Mouse (Mus musculus) cerebellum, adult 8-10 months (tissue): Measurements from ENCODE around the gene Mgat4a.

Source experiments
- DNase-seq: peaks from one replicate; pipeline ENCODE4 v3.0.0; 2022

Mgat4a gene

DNA sequence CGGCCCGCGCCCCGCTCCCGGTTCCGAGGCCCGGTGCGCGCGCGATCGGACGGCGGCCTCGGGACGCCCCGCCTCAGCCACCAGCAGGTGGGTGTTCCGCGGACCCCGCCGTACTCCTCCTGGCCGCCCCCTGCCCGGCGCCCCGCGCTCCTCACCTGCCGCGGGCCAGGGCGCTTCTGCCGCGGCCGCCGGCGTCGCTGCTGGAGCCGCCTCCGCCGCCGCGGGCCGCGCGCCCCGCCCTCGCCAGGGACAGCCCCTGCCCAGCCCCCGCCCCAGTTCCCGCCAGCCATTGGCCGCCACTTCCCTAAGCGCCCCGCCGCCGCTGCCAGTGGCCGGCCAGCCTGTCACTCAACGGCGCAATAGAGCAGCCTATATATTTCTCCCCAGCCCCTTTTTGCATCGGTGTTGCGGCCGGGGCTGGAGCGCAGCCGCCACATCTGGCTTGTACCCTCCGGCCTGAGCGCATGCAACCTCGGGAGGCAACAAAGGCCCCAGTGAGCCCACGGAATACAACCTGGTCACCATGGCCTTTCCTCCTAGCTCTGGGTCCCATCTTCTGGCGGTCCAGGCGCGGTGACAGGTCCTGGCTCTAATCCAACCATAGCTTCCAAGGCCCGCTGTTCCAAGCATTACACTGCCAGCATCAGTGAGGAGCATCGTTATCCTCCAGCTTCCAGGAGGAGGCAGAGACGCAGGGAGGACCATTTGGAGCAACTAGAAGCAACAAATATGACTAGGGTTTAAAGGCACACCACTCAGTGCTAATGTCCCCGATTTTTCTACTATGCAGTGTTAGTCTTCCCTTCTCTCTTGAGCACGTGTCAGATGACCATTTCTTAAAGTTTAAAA, at the start of gene Mgat4a:
Mgat4a (minus strand) TSS at position 207 of the 849 bp plus-strand sequence.
- peak; percentile 90 for DNase-seq

DNA sequence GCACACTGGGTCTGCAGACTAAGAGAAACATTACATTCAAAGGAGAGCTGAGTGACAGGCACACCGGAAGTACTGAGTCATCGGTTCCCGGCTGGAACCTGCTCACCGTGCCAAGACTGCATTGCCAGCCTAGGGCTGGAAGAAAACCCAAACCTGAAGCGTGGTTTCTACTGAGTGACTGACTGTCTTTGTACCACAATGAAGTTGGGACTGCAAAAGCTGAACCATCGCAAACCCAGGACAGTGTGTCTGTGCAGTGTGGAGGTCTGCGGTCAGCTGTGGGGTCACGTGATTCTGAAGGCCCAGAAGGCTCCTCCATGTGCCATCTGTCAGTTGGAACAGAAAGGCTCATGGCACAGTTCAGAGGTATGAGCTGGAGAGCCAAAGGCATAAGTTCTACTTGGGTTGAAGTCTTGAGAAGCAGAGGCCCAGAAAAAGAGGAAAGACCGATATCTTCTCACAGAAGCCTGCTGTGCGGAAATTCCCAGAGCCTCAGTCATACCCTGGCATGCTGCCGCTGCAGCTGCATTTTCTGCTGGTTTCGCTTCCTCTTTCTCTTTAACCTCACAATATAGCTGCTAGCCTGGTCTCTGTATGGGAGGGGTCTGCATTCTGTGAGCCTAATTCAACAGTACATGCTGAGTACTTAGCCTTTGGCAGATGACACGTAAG, 45.1 kb upstream of the Mgat4a start:
- peak; percentile 64 for DNase-seq

DNA sequence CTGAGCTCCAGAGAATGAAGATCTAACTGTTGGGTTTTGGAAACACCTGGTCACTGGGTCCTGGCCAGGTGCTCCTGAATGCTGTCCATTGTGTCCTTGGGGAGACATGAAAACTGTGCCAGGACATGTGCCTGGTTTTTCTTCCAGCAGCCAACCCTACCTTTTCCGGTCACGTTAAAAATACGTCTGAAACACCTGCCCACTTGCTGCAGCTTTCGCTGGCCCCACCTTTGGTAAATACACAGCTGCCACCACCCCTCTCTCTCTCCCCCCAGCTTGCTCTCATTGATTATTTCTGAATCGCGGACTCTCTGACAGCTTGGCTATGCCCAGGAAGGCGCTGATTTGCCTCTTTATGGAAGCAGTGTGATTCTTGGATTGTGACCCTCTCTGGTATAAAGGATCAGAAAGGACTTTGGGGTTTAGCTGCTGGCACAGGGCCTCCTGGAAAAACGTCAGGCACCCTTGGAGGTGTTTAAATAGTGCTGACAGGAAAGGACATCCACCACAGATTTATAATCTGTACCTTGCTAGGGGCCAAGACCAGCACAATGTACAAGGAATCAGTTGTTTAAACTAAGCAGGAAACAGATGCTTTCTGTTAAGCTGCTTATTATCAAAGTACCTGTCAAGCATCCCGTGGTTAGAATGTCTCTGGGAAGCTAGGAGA, 43.1 kb upstream of the Mgat4a start:
- peak; percentile 16 for DNase-seq

DNA sequence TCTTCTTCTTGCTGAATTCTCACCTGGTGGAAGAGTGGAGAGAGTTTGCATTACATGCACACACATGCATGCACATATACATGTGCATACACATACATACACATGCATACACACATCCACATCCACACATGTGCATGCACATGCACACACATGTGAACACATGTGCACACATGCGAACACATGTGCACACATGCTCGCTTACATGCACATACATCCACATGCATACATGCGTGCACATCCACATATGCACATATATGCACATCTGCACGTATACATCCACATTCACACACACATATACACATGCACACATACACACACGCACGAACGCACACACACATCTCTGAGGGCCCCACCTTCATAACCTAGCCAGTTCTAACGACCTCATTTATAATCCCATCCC, 42.4 kb upstream of the Mgat4a start:
- no peak for DNase-seq

DNA sequence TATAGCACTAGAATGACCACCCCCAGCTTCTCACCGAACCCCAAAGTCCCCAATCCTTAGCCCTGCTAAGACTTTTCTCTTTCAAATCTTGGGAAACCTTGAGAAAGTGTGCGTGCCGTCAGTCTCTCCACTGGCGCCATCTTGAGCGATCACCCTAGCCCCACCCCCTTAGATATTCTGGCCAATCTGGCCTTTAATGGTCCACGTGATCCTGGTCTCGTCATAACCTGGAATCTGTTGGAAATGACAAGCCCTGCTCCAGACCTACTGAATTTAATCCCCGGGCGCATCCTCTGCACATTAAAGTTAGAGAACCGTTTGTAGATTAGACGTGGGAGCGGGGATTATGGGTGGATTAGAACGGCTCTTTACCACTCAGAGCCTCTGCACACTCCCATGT, 38.9 kb upstream of the Mgat4a start:
- DNase-seq, result no peak

DNA sequence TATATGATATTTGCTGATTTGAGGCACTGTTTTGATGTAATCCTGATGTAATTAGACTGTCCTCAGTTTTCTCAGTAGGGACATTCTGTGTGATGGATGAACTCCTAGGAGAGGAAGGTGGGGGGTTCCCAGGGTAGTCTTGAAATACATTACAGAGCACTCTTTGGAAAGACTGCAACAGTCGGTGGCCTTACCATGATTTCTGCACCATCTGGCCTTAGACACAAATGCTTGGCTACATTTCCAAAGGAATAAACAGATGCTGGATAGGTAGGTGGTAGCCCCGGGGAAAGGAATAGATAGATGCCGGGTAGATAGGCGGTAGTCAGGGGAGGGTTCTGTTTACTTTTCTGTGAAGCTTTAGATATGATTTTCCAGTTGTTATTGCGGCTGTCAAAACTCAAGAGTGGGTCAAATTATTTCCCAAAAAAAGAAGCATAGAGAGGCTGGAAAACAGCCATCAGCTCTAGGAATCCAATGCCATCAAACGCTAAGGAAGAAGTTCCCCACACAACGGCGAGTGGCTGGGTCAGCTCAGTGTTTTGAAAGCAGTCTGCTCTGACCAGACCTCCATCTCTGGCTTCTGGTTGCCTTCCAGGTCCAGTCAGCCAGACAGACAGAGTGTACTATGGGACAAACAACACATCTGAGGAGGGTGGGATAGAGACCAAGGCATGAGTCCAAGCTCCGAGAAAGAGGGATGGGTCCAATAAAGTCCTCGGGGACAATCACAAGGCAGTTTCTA, 31.9 kb upstream of the Mgat4a start:
- DNase-seq, result peak; percentile 43

DNA sequence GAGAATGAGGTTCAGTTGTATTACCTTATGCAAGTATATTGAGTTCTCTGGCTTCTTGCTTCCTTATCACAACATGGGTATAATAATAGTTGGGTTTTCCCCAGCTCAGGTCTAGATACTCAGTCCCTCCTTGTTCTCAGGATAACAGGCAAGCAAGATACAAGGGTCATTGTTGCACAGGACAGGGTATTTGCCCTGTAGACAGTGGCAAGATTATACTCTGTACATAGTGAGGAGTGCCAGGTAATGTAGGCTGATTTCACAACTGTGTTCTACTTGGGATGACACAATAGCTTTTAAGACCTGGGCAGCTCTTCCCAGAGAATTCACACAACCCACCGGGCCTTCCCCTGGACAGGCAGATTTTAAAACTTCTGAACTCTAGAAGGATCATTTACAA, 27.6 kb upstream of the Mgat4a start:
- DNase-seq, result no peak

DNA sequence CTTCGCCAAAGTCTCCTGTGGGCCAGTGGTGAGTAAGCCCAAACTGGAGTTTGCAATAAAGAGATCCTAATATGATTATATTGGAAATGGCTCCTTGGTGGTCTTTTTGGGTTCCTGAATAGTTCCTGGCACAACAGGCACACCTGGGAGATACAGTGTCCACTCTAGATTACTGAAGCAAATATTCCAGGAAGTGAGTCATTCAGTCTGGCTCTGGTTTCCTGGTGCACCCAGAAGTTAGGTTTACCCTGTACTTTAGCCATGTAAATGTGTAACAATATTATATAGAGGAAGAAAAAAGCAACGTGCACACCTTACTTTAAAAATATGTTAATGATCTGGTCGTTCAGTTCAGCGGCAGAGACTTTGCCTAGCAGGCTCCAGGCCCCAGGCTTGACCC, 25.9 kb upstream of the Mgat4a start:
- DNase-seq, result no peak

DNA sequence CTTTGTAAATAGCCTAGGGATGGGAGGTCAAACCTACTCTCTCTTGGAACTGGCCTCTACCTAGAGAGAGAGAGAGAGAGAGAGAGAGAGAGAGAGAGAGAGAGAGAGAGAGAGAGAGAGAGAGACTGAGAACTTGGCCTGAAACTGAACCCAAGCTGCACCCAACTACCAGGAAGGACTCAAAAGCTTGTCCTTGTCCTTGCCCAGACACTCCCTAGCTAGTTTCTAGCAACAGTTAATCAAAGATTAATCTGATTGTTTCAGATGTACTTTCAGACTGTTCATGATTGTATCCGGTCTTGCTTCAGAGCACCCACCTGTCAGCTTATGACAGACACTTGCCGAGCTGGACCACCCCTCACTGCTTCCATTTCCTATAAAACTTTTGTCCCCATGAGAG, 25.5 kb upstream of the Mgat4a start:
- DNase-seq, result no peak

DNA sequence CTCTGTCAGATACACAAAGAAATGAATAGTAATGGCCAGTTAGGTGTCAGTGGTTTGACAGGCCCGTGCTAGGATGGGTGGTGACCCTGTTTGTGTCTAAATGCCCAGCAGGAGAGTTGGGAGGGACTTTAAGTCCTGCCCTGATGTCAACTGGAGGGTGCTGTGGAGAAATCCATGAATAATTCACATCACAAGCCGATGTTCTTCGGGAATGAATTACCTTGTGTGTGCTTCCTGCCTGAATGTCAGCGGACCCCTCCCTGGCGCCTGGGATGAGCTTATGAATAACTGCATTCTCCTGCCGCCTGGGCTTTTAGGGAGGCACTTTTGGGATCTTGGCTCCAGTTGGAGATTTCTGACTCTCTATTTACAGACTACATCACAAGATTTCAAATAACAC, 24.6 kb upstream of the Mgat4a start:
- no peak for DNase-seq

DNA sequence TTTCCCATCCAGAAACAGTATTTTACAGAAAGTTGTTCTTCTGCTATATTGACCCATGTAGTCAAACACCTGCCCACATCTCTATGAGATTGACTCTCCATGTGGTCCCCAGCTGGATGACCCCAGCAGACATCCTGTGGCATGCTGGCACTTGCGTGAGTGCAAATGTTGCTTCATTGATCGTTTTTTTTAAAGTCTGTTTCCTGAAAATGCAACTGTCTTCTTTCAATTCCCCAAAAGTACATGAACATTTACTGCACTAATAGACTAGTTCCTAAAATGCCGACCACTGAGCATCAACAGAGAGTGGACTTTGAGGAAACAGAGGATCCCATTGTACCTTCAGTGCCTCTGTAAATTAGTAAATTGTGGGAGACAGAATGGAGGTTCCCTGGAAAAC, 21.1 kb upstream of the Mgat4a start:
- DNase-seq, result no peak

DNA sequence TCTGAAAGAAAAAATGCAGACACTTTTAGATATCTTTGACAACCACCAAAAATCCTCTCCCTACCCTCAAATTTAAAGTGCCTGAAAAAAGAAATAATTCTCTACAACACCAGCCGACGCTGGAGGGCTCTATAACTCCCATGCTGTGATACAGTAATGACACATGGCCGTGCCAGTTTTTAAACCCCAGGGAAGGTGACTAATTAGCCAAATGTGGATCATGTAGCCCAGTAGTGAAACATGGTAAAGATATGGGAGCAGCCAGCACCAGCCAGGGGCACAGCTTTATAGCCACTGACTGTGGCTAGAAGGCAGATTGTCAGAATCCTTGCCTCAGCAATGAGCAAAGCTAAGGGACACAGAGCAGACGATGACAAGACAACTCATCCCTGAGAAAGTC, 19.5 kb upstream of the Mgat4a start:
- DNase-seq, result no peak

DNA sequence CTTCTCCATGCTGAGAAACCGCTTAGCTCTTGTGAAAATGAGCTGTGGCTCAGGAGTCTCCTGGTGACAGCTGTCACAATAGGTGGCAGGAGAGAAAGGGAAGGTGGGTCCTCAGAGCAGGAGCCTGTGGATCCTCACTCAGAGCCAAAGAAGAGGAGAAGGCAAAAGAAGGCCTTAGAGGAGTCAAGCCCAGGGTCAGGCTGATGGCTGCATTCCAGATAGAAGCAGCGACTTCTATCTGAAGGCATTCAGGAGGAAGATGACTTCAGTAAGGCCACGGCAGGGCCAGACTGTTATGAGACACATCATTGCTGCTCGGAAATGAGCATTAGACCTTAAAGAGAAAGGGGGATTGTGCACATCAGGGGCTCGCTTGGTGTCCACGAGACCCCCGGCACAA, 11.2 kb upstream of the Mgat4a start:
- DNase-seq, result no peak

DNA sequence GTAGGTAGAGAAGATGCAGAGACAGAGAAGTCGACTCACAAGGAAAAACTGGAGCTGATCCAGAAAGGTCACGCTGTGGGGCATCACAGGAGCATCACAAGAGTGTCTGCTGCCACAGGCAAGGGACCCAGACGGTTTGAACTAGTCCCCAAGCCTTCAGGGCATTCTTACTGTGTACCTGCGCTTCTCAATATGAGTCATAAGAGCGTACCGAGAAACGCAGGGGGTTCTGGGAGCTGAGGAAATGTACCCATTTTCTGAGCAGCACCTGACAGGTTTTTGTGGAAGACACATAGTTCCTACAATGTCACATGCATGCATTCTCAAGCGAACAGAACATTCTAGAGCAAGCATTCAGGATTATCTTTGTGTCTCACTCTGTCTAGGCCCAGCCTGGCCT, 8.7 kb upstream of the Mgat4a start:
- no peak for DNase-seq

DNA sequence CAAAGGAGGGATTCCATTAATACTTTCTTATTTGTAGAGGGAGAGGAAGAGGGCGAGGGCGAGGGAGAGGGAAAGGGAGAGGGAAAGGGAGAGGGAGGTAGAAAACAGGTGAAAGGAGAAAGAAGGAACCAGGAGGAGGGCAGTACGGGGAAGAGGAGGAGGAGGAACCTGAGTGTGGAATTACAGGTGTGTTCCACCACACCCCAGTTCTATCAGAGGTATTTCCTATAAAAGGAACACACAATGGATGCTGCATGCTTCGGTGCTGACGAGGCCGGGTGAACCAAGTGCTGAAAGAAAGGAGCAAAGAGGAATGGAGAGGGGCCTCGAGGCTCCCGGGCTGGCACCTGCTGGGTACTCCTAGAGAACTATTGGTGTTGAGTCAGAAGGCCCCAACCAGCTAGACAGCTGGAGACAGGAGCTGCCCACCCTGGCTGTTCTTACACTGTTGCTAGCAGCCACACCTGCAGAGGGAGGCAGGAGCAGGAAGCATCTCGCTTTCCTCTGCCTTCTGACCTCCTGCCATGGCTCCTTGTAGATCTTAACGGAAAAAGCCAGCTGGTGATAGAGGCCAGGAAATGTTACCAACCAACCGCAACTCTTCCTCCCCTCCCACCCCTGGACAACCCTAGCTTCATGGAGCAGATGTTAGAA, 5.7 kb upstream of the Mgat4a start:
- no peak for DNase-seq

DNA sequence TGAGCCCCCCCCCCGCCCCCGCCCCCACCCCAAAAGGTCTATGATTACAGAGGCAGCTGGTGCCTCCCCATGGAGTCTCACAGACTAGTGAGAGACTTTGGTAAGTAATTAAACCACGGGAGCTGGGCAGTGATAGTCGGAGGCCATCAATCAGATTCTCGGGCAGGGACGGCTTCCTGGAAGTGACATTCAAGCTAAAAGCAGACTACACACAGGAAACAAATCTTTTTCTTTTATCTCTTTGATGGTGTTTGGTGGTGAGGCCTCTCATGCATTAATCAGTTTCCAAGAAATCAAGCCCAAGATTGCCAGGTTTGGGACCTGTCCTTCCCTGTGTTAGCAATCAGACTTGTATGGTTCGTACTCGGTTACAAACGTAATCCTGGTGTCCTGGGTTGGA, 3.4 kb upstream of the Mgat4a start:
- DNase-seq, result no peak

DNA sequence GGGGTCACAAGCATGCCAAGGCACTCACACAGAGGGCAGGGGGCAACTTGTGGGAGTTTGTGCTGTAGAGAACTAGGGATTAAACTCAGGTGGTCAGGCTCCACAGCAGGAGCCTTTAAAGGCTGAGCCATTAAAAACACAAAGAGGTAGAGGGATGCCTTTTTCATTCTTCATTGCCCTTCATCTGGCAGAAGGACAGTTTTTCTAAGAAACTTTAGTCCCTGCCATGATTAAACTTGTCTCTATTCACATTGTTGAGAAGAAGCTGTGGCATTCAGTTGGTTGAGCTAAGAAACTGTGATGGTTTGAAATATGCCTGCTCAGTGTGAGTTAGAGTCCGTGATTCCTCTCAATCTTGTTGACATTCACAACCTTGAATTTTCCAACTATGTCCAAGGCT, 2.2 kb upstream of the Mgat4a start:
- DNase-seq, result no peak

DNA sequence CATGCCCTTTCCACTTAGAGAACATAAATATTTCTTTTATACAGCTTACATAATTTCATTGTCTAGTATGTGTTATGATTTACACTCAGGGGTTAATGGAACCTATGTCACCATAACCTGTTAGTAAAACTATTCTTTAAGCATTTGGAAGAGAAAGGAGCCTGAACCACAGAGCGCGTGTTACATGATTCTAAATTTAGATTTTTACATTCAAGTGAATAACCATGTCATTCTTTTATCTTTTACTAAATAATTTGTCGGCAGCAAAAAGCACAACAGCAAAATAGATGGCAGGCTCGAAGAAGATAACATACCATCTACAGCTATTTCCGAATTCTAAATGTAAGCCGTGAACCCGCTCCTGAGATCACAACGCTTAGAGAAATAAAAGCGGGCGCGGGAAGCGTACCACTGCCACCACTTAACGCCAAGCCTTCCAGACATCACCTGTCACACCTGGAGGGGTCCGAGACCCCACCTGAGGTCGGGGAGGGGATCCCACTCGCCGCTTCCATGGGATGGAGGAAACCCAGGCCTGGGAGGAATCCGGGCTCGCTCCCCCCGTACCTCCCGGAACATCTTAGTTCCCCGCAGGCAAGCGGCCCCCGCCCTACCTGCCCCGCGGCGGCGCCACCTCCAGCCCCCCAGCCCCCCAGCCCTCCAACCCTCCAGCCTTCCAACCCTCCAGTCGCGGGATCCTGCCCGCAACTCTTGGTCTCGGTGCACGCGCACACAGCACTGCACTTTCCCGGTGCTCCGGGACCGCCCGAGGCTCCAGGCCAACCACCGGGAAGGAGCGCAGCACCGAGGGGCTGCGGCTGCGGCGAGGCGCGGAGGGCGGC, 627 bp downstream of the Mgat4a start:
- DNase-seq, result peak; percentile 27

DNA sequence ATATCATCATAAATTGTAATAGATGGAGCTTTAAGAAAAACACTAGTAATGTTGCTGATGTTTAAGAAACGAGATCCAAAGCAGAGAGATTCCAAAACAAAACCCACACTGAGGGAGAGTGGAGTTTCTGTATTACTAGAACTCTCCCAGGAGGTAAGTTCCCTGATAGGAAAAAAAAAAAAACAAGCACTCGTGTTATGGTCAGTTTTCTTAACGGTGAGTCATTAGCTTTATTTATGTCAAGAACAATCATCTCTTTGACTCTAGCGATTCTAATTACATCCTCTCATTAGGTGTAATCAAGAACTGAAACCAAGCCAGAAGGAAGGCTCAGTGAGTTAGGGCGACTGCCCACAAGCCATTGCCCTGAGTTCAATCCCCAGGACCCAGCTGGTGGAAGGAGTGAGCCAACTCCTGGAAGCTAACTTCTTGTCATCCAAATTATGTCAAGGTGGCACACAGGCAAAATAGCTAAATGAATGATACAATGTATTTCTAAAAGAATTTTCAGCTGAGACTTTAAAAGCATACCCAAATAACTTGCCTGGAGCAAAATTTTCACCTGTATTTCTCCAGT, 6.2 kb downstream of the Mgat4a start:
- DNase-seq, result no peak

DNA sequence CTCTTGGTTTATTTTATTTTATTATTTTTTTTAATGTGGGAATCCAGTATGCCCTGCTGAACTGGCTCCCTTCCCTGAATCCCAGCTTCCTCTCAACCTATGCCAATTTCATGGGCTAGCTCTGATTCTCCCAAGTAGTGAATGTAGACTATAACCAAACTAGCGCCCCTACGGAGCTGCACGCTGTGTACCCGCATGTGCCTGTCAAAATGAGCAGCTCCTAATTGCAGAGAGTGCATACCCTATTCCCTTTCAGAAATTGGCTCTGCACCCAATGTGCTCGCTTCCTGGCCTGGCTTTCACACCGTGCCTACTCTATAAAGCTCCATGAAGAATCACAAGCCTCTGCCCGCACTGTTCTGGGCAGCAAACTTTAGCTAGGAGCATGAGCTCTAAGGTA, 7.6 kb downstream of the Mgat4a start:
- DNase-seq, result no peak

DNA sequence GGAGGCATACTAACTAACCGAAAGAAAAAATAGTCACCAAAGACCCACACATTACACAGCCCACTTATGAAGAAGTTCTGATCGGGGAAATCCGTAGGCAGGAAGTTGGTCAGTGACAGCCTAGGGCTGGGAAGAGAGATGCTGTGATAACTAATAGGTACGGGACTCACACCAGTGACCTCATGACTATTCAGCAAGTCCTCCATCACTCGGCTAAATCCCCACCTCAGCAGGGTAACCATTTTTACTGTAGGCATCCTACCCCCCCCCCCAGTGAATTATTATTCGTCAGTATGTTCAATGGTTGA, 8.3 kb downstream of the Mgat4a start:
- no peak for DNase-seq
